Mouse (Mus musculus): ENCODE results near the gene Rnf167.

The Rnf167 gene

GRCm38 (mm10) chr11:70655571-70656455 is 8.8 kb downstream of the Rnf167 start:
- no peak for DNase-seq (ENCODE audit: low read depth)

GRCm38 (mm10) chr11:70656456-70656927 is 9.5 kb downstream of the Rnf167 start:
- DNase-seq (ENCODE audit: low read depth), result no peak

GRCm38 (mm10) chr11:70656964-70657363 is 9.9 kb downstream of the Rnf167 start, which contains the start of gene Eno3:
Gene Eno3 (plus strand): TSS chr11:70657202.
- DNase-seq (ENCODE audit: low read depth), result no peak

- DNase-seq (ENCODE audit: low read depth), result no peak
Measured at GRCm38 (mm10) chr11:70657573-70657972, 10.5 kb downstream of the Rnf167 start.

- DNase-seq (ENCODE audit: low read depth), result no peak
Measured at GRCm38 (mm10) chr11:70657991-70658390, 11.0 kb downstream of the Rnf167 start.

- no peak for DNase-seq (ENCODE audit: low read depth)
Measured at GRCm38 (mm10) chr11:70658521-70658920, 11.5 kb downstream of the Rnf167 start.

- DNase-seq (ENCODE audit: low read depth), result no peak
Measured at GRCm38 (mm10) chr11:70658942-70659341, 11.9 kb downstream of the Rnf167 start.

GRCm38 (mm10) chr11:70660571-70660970 is 13.5 kb downstream of the Rnf167 start:
- DNase-seq (ENCODE audit: low read depth), result no peak

- no peak for DNase-seq (ENCODE audit: low read depth)
Measured at GRCm38 (mm10) chr11:70663101-70663500, 16.1 kb downstream of the Rnf167 start.

- no peak for DNase-seq (ENCODE audit: low read depth)
Measured at GRCm38 (mm10) chr11:70663957-70664356, 16.9 kb downstream of the Rnf167 start.

GRCm38 (mm10) chr11:70664741-70665140 is 17.7 kb downstream of the Rnf167 start:
- DNase-seq (ENCODE audit: low read depth), result no peak

- no peak for DNase-seq (ENCODE audit: low read depth)
Measured at GRCm38 (mm10) chr11:70666687-70667086, 19.7 kb downstream of the Rnf167 start.

- DNase-seq (ENCODE audit: low read depth), result no peak
Measured at GRCm38 (mm10) chr11:70667271-70668150, 20.5 kb downstream of the Rnf167 start.

GRCm38 (mm10) chr11:70668335-70668770 is 21.3 kb downstream of the Rnf167 start:
- no peak for DNase-seq (ENCODE audit: low read depth)

- DNase-seq (ENCODE audit: low read depth), result peak; percentile 99
Measured at GRCm38 (mm10) chr11:70668771-70669505, 21.9 kb downstream of the Rnf167 start, which contains the start of gene Spag7. Gene Spag7 (minus strand): TSS chr11:70669416.

- no peak for DNase-seq (ENCODE audit: low read depth)
Measured at GRCm38 (mm10) chr11:70669582-70670345, 22.7 kb downstream of the Rnf167 start.

GRCm38 (mm10) chr11:70670483-70670882 is 23.4 kb downstream of the Rnf167 start:
- no peak for DNase-seq (ENCODE audit: low read depth)

- no peak for DNase-seq (ENCODE audit: low read depth)
Measured at GRCm38 (mm10) chr11:70671333-70672047, 24.5 kb downstream of the Rnf167 start.

GRCm38 (mm10) chr11:70674014-70674413 is 27.0 kb downstream of the Rnf167 start:
- no peak for DNase-seq (ENCODE audit: low read depth)

- DNase-seq (ENCODE audit: low read depth), result no peak
Measured at GRCm38 (mm10) chr11:70674501-70674900, 27.5 kb downstream of the Rnf167 start.

Measured in c-Kit-positive CD71-positive TER-119-negative erythroid progenitor cells, embryonic 14.5 days (primary cell).